Mouse (Mus musculus): ENCODE results near the gene Wasf1.

Wasf1 gene

DNA sequence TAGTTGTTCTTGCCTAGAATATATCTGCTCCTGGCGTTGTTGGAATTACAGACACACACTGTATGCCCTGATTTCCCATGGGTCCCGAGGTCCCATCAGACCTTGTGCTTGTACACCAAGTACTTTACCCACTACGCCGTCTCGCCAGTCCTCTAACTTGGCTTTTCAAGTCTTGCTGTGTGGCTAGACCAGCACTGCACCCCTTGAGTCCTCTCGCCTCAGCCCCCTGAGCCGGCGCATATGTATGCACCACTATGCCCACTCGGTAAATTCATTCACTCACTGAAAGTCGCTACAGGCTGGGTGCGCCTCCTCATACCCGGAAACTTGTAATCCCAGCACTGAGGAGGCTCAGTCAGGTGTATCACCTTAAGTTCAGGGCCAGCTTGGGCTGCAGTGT lies 12.5 kb downstream of the Wasf1 start:
- no peak for DNase-seq (ENCODE audit: low spot score)

DNA sequence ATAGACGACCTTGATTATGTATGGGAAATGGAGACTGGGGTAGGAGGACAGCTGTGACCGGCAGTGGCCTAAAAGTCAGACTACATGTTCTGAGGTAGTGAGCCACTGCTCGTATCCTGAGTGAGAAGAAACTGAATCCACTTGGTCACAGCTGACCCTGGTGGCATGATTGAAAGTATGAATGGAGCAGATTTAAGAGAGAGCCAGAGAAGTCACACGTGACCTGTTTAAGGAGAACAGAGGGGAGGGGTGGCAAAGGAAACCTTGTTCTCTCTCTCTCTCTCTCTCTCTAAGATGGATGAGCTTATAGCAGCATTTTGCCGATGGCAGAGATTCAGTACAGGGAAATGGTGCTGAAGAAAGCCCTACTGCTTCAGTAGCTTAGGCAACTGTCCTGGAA lies 13.4 kb downstream of the Wasf1 start:
- DNase-seq (ENCODE audit: low spot score): no peak

DNA sequence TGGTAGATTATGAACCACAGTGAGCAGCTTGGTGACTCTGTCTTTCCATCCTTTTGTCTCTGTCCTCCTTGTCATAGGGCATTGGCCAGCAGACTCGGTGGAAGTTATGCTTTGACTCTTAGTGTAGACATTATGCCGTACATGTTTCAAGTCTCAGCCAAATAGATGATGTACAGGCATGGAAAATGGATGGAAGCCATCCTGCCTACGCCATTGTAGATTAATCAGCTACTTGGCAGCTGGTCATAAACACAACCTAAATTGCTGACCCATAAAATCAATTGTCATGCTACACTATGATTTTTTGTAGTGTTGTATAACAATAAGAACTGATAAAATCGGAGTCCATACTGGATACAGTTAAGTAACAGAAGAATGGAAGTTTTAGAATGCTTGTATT lies 18.5 kb downstream of the Wasf1 start:
- no peak for DNase-seq (ENCODE audit: low spot score)

DNA sequence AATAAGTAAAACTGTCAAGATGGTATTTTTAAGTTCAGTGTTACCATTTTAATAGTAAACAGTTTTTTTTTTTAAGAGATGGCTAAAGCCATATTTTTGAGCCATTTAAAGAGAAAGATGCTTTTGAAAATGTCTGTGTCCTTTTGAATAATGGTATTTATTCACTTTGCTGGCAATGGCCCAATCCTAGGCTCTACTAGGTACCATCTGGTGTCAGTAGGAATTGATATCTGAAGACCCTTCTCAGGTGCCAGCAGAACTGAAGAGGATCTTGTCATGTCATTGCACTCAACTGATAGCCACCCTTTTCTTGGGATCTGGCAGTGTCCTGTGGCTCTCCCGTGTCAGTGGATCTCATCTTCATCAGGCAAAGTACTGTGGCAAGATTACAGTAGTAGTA lies 22.9 kb downstream of the Wasf1 start:
- DNase-seq (ENCODE audit: low spot score): no peak

DNA sequence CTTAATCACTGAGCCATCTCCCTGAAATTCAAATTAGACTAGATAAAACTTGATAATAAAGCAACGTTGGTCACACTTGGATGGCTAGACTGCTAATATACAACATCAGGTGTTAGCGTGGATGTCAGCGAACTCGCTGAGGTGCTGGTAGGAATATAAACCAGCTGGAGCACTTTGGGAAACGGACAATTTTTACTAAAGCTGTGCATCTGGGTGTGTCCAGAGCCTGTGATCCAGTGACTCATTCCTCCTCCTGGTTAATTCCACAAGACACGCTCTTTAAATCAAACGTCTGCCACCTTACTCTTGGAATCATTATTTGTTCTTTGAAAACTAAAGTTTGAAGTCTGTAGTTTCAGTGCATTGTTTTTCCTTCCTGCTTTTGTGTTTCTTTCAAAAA lies 23.5 kb downstream of the Wasf1 start:
- no peak for DNase-seq (ENCODE audit: low spot score)

DNA sequence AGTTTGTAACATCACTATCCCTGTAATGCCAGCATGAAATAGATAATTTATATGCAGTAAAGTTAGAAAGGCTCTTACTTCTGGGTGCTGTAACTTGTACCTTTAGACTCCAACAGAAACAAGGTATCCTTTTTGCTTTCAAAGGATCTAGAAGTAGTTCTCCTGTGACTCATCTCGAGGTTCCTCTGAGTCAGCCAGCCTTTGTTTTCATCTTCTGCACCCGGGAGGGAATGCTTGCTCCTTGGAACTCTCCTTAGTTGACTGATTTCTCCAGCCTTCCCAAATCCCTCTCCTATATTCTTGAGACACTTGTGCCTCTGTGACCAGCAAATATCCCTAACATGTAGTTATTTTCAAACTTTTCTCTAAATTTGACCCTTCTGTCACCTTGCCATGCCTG lies 25.3 kb downstream of the Wasf1 start:
- DNase-seq (ENCODE audit: low spot score): no peak

DNA sequence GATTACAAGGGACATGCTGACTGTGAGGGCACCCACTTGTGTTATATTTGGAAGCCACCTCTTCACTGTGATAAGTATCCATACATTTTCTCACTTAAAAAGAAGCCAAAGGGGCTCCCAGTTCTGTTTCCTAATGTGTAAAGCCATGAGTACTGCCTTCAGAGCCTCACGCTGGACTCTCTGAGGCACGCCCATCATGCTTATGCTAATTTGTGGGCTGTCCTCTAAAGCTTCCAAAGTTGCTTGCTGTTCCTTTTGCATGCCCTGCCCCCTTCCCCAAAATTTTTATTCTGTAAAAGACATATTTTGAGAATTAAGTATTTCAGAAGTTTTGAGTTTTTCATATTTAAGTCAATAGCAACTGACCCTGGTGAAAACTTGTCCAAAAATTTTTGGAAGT lies 27.5 kb downstream of the Wasf1 start:
- no peak for DNase-seq (ENCODE audit: low spot score)

DNA sequence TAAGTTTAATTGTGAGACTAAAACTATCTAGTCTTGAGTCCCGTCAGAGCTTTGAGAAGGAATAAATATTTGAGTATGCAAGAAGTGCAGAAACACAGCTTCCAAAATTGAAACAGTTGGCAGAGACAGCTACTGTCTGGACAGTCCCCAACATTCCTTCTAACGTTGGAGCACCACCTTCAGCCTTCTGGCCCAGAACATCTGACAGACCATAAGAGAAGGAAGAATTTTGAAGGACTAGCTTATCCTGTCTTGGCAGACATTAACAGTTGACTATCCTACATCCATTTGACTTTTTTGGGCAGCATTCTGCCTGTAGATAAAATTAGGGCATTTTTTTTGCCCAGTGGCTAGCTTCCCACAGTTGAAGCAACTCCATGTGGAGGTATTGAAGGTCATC lies 32.0 kb downstream of the Wasf1 start:
- DNase-seq (ENCODE audit: low spot score): no peak

DNA sequence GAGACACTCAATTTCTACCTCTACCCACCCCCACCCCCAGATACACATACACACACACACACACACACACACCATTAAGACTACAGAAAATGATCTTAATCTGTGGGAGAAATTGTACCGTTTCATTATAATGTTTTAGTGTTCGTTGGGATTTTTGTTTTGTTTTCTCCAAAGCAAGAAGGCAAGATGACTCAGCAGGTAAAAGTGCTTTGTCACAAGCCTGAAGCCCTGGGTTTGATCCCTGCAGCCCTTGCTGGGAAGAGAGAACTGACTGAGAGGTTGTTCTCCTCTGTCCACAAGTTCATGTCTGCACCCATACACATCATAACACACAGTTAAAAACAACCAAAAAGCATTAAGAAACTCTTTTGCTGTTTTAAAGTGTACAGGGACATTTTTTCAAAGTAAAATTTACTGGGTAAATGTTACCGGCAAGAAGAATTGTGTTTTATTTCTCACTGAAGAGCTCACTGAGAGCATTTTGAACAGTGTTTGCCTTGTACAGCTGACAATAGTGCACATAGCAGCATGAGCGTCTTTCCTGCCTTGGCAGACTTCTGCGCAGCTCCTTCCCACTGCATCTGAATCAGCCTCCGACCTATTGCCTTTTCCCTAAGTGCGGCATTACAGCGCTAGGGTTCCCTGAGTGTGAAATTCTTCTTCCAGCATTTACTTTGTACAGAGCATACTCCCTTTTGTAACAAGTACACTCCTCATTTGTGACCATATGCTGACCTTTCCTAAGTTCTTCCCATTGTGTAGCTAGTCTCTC lies 35.6 kb downstream of the Wasf1 start:
- no peak for DNase-seq (ENCODE audit: low spot score)

DNA sequence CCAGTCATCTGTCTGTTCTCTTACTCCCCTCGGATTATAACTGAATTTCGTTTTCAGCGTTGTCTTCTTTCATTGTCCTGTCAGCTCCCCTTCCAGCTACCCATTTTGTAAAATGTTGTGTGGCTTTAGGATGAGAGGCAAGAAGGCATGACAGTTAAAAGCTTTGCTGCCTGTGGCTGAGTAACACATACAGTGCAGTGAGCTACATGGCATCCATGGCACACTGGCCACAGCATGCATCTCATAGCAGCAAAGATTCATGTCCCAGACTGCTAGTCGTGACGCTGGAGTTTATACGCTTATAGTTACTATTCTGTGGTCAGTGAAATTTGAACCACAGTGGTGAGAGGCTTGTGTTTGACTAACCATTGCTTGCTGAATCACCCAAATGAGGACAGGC lies 36.2 kb downstream of the Wasf1 start:
- no peak for DNase-seq (ENCODE audit: low spot score)

DNA sequence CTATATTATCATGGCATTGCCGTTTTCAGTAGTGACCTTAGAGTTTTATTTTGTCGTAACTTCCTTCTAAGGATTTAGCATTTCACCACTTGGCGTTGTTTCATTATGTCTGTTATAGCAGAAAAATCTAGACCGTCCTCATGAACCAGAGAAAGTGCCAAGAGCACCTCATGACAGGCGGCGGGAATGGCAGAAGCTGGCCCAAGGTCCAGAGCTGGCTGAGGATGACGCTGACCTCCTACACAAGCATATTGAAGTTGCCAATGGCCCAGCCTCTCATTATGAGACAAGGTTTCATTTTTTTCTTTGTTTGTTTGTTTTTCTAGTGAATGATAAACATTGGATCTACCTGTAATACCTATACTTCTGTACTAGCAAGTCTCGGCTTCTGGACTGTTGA lies 49.7 kb downstream of the Wasf1 start:
- DNase-seq (ENCODE audit: low spot score): no peak

DNA sequence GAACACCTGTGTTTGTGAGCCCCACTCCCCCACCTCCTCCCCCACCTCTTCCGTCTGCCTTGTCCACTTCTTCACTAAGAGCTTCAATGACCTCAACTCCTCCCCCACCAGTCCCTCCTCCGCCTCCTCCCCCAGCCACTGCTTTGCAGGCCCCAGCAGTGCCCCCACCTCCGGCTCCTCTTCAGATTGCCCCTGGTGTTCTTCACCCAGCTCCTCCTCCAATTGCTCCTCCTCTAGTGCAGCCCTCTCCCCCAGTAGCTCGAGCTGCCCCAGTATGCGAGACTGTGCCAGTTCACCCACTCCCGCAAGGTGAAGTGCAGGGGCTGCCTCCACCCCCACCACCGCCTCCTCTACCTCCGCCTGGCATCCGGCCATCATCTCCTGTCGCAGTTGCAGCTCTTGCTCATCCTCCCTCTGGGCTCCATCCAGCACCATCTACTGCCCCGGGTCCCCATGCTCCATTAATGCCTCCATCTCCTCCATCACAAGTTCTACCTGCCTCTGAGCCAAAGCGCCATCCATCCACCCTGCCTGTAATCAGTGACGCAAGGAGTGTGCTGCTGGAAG lies 53.0 kb downstream of the Wasf1 start:
- DNase-seq (ENCODE audit: low spot score): peak; percentile 53

DNA sequence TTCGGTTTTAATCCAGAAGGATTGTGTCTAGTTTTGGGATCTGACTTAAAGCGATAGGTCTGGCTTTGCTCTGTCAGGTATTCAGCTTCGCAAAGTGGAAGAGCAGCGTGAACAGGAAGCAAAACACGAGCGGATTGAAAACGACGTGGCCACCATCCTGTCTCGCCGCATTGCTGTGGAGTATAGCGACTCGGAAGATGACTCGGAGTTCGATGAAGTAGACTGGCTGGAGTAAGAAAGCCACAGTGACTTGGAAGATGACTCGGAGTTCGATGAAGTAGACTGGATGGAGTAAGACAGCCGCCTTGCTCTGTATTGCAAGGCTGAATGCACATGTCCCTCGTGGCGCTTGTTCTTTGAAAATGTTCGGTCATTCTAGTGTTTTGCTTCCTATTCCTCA lies 54.3 kb downstream of the Wasf1 start:
- no peak for DNase-seq (ENCODE audit: low spot score)

DNA sequence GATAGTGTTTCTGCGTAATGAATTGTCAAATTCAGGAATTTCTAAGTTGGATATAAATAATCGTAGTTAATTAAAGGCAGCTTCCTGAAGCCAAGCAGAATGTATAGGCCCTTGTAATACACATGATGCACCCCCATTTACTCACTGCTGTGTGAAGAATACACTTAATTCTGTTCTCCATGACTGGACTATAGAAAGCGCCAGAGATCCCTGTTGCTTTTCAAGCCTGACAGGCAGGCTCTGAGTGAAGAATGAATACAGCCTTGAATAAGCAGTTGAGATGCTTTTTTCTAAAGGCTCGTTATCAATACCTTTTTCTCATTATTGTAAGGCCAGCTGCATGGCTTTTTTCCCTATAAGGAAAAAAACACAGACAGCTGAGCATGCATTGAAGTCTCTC lies 59.4 kb downstream of the Wasf1 start:
- no peak for DNase-seq (ENCODE audit: low spot score)

DNA sequence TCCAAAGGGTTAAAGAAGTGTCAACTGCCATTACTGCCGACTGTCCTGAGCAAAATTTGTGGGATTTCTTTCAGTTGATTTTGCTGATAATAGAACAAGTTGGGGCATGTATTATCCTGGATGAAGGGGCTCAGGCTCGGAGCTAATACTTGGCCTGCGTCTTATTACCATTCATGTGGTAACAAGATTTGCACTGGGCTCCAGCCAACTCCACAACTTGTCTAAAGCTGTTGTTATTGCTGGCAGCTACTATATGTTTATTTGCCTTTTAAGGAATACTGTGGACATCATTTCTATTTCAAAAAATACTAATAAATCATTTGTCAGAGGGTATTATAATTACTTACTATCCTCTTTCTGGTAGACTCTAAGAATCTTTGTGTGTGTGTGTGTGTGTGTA lies 66.9 kb downstream of the Wasf1 start:
- no peak for DNase-seq (ENCODE audit: low spot score)

DNA sequence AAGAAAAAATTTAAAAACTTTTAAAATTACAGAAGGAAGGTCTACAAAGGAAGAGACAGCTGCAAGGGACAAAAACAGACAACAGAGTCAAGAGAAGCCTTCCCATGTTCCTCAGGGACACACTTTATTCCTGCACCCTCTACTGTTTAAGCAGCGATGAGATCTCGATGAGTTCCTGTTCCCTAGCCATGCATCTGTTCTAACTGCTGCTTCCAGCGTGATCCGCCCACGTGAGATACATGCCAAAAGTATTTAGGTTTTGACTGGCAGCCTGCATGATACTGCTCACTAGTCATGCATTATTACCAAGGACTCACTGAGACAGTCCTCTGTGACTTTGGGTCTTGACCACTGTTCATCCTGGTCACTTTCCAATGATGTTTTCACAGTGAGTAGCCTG lies 72.9 kb downstream of the Wasf1 start:
- DNase-seq (ENCODE audit: low spot score): no peak

DNA sequence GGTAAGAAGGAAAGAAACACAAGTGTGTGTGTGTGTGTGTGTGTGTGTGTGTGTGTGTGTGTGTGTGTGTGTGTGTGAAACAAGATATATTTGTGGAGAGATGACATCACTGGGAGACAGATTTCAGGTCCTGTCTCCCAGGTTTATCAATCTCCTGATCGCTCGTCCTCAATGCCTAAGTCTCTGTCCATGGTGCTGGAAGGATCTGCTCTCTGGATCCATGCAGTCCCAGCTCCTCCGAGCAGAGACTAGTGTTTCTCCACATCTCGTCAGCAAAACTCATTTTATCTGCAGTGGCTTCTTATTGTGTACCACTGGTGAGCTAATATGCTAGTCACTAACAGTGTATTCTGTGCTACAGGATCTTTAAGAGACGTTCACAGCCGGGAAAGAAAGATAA lies 78.1 kb downstream of the Wasf1 start:
- DNase-seq (ENCODE audit: low spot score): peak; percentile 53

DNA sequence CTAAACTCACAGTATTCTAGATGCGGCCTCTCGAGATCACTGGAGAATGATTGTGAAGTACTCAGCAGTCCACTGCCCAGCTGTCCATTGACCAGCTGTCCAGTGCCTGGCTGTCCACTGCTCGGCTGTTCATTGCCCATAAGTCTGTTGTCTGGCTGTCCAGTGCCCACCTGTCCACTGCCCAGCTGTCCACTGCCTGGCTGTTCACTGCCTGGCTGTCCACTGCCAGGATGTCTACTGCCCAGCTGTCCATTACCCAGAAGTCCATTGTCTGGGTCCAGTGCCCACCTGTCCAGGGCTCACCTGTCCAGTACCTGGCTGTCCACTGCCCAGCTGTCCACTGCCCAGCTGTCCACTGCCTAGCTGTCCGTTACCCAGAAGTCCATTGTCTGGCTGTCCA lies 78.7 kb downstream of the Wasf1 start:
- no peak for DNase-seq (ENCODE audit: low spot score)

DNA sequence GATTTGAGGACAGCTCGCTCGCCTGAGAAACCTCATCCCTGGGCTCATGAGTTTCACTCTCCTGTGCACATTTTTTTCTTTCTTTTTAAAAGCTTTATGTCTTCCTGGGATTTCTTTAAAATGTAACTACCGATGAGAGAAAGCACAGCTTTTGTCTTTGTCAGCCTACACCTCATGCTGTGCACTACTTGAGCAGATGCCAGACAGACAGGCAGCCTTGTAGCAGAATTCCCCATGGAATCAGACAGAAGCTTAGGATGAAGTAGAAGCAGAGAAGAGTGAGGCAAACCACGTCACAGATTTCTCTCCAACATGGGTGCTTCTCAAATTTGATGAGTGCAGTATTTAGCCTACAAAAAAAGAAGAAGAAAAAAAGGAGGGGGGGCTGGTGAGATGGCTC lies 81.3 kb downstream of the Wasf1 start:
- DNase-seq (ENCODE audit: low spot score): no peak

DNA sequence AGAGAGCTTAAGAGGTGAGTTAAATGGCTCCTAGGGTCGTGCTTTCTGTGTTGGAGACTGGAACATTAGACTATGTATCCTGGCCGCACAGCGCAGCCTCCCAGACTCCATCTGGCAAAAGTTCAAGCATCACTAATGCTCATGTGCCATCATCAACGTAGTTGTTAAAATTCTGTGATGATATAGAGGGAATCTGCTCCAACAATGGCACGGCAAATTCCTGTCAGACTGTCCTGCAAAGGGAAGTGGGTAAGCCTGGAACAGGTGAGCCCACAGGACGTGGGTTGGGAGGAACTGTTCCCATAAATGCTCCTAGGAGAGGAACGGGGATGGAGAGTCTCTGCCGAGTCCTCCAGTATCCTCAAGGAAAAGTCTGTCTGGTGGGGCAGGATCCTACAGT lies 85.3 kb downstream of the Wasf1 start:
- DNase-seq (ENCODE audit: low spot score): no peak

DNA sequence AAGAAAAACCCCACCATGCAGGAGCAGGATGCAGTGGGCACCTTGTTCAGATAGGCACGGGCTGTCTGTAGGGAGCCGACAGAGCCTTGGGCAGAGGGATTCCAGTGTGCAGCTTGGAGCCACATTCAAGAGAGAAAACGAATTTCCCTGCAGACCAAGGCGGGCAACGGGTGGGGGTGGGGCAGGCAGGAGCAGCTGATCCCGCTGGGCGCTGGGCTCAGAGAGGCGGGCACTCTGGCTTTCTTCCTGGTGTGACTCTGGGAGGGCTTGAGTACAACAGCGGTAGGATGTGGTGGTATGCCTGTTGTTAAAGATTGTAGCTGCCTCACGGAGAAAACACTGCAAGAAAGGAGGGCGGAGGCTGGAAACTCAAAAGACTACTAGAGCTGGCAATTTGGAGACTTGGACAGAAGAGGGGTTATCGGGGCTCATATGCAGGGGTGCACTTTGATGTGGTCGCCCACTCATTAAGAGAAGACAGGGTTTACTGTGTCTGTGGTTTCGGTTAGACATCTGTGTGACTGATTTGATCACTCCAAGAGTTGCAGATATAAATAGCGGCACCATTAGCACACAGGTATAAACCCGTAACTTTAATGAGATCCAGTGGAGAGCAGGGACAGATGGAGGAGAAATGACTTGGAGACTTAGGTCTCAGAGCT lies 86.2 kb downstream of the Wasf1 start:
- no peak for DNase-seq (ENCODE audit: low spot score)

DNA sequence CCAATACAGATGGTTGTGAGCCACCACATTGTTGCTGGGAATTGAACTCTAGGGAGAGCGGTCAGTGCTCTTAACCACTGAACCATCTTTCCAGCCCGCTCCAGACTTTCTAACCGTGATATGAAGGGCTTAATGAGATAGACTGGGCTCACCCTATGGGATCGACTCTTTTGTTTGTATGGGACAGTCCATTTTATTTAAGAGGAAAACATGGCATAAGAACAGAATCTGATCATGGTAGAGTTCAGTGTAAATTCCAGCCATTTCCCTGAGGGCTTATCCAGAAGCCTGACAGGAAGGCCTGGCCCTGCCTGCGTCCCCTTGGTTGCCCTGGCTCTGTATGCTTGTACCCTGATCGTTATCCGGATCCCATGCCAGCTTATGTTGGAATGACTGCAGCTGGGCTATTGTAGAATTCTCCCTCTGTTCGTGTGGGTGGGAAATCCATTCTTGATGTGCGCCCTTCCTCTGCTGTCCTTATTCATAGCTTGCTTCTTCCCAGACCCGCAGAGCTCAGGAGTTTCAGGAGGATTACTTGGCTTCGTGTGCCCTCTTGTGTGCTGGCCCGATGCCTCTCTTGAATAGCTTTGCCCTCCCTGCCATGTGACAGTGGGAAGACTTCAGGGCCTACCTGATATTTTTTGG lies 87.4 kb downstream of the Wasf1 start:
- DNase-seq (ENCODE audit: low spot score): no peak

DNA sequence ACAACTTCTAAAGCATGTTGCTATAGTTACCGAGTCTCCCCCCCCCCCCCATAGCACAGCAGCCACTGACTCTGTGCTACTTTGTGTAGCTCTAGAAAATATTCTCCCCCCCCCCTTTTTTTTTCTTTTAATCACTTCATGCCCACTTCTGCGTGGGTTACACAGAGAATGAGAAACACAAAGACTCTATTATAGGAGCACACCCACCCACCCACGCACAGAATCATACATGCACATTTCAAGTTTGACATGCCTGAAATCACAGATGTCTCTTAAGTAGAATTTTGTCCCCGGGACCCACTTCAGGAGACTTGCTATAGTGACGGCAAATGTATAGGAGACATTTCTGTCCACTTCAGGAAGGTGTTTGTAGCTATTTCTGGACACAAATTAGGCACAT lies 88.0 kb downstream of the Wasf1 start:
- no peak for DNase-seq (ENCODE audit: low spot score)
